Mouse (Mus musculus) midbrain, postnatal 0 days (tissue): Measurements from ENCODE around the gene BC025920. TPM values are rescaled to one million over a fixed set of nuclear protein-coding genes. Genes with fewer than 3 reads are reported as not detected.

Source experiments
- ATAC-seq: fragments of 200-750 bp; cut with Nextera tagmentation; 2 replicates; pipeline ENCODE4 v1.8.0; 2017; ENCODE audit warnings: moderate number of reproducible peaks, mild to moderate bottlenecking, moderate TSS enrichment, moderate library complexity; ENCODE audit not compliant: low FRiP score
- DNase-seq: peaks from one replicate; pipeline ENCODE4 v3.0.0-alpha.2; 2015; ENCODE audit warnings: low spot score
- H3K27ac ChIP-seq: fragments of 300-500 bp; sonication (generic); 2 replicates; pipeline ENCODE4 v1.5.1; 2014; ENCODE audit warnings: low read depth, mild to moderate bottlenecking, low read length, mixed read lengths
- H3K27me3 ChIP-seq: fragments of 300-500 bp; sonication (generic); 2 replicates; pipeline ENCODE4 v1.6.1; 2014; ENCODE audit warnings: low read length, control low read depth, mixed read lengths; ENCODE audit not compliant: insufficient read depth
- H3K36me3 ChIP-seq: fragments of 300-500 bp; sonication (generic); 2 replicates; pipeline ENCODE4 v1.6.1; 2014; ENCODE audit warnings: low read length, control low read depth, mixed read lengths; ENCODE audit not compliant: insufficient read depth
- H3K4me1 ChIP-seq: fragments of 300-500 bp; sonication (generic); 2 replicates; pipeline ENCODE4 v1.6.1; 2014; ENCODE audit warnings: mild to moderate bottlenecking, control low read depth, antibody characterized with exemption, low read length, mixed read lengths; ENCODE audit not compliant: insufficient read depth
- H3K4me2 ChIP-seq: fragments of 300-500 bp; sonication (generic); 2 replicates; pipeline ENCODE4 v1.6.1; 2014; ENCODE audit warnings: low read depth, mild to moderate bottlenecking, low read length, mixed read lengths; ENCODE audit not compliant: poor library complexity, severe bottlenecking
- H3K4me3 ChIP-seq: fragments of 300-500 bp; sonication (generic); 2 replicates; pipeline ENCODE4 v1.5.1; 2014; ENCODE audit warnings: low read depth, mild to moderate bottlenecking, low read length, moderate library complexity
- H3K9ac ChIP-seq: fragments of 300-500 bp; sonication (generic); replicated peaks from 2 replicates; pipeline ENCODE4 v1.6.1; 2014; ENCODE audit warnings: mild to moderate bottlenecking, low read length, moderate library complexity, mixed read lengths; ENCODE audit not compliant: poor library complexity, severe bottlenecking
- H3K9me3 ChIP-seq: fragments of 300-500 bp; sonication (generic); 2 replicates; pipeline ENCODE4 v1.6.1; 2016; ENCODE audit warnings: low read length, control low read depth
- CTCF ChIP-seq: IDR thresholded peaks from 2 replicates; pipeline ENCODE4 v1.5.1; 2016; ENCODE audit warnings: antibody characterized with exemption, mild to moderate bottlenecking
- WGBS: fragments of 180-500 bp; shearing (Covaris S2); extraction: QIAGEN DNeasy Blood & Tissue Kit; methylation state at CpG from one replicate; pipeline ENCODE4 v1.1.7; 2014; 5-methylcytosine and 5-hydroxymethylcytosine counted together
- polyA plus RNA-seq: library from polyadenylated mRNA; unstranded; fragments of >200 nt; fragmentation: Nextera tagmentation; extraction: Ambion mirVana; gene quantifications from 2 replicates; pipeline ENCODE4 v1.2.1, GENCODE M21; 2015
- total RNA-seq: library from RNA; depleted of rRNA; stranded (reverse); fragments of >200 nt; gene quantifications from 2 replicates; pipeline ENCODE4 v1.2.3, GENCODE M21; 2014

BC025920 gene
- total and polyA plus RNA-seq, 2 experiments from 2014 or later = 1.2 to 1.6 TPM

GRCm38 (mm10) chr10:81570831-81571500 is 35.1 kb upstream of the BC025920 start:
- peaks cover 10% of the 10 kb centered on the region for H3K36me3 ChIP-seq
- ATAC-seq = peak; percentile 76
- WGBS = under 1% methylated on average over 30 of the region's 34 CpGs

GRCm38 (mm10) chr10:81571501-81571876 is 34.6 kb upstream of the BC025920 start:
- Histone ChIP-seq H3K9ac (no peak overlapping the region), H3K27ac (no peak overlapping the region), H3K4me2 (peak overlapping the region; percentile 74), H3K9me3 (no peaks in the 10 kb centered on the region), H3K27me3 (peaks cover 18% of the 10 kb centered on the region), H3K4me1 (peaks cover 9% of the 10 kb centered on the region), H3K4me3 (peak overlapping the region; percentile 35), H3K36me3 (peaks cover 4% of the 10 kb centered on the region; the same call in 1 of the 2 replicates)
- DNase-seq (peak; percentile 100), ATAC-seq (peak; percentile 94)
- under 1% methylated on average over 18 of the region's 18 CpGs for WGBS
- TF ChIP-seq CTCF = no peak

More at GRCm38 (mm10) chr10:81570831-81571500, 35.1 kb upstream of the BC025920 start:
- Histone ChIP-seq H3K4me3 (peak overlapping the region; percentile 35), H3K27me3 (peaks cover 14% of the 10 kb centered on the region), H3K9ac (peak overlapping the region; percentile 50; the same call in 1 of the 2 replicates), H3K27ac (peak overlapping the region; percentile 71), H3K9me3 (no peaks in the 10 kb centered on the region), H3K4me1 (peaks cover 8% of the 10 kb centered on the region), H3K4me2 (peak overlapping the region; percentile 74)
- DNase-seq = peak; percentile 95
- no peak for TF ChIP-seq CTCF

- 6% methylated on average over 9 of the region's 9 CpGs for WGBS
- Histone ChIP-seq H3K9ac (no peak overlapping the region), H3K36me3 (no peaks in the 10 kb centered on the region), H3K27me3 (peaks cover 17% of the 10 kb centered on the region), H3K4me3 (peak overlapping the region; percentile 9), H3K4me2 (peak overlapping the region; percentile 36), H3K4me1 (peaks cover 9% of the 10 kb centered on the region), H3K27ac (no peak overlapping the region), H3K9me3 (no peaks in the 10 kb centered on the region)
- no peak for DNase-seq
- ATAC-seq = no peak
- TF ChIP-seq CTCF = no peak
These were observed 33.9 kb upstream of the BC025920 start for GRCm38 (mm10) chr10:81572133-81572671.

GRCm38 (mm10) chr10:81572975-81573374 is 33.1 kb upstream of the BC025920 start:
- peaks cover 9% of the 10 kb centered on the region for H3K4me1 ChIP-seq
- TF ChIP-seq CTCF = no peak
- H3K36me3 ChIP-seq = no peaks in the 10 kb centered on the region
- ATAC-seq (no peak), DNase-seq (no peak)
- H3K27me3 ChIP-seq = peaks cover 15% of the 10 kb centered on the region
- H3K27ac ChIP-seq = no peak overlapping the region
- no peak overlapping the region for H3K4me2 ChIP-seq
- no peaks in the 10 kb centered on the region for H3K9me3 ChIP-seq
- no peak overlapping the region for H3K4me3 ChIP-seq
- H3K9ac ChIP-seq = no peak overlapping the region
- 19% methylated on average over 9 of the region's 9 CpGs for WGBS

- peak within 1 kb of the TSS; percentile 58 for H3K9ac ChIP-seq
- peaks cover 15% of the 10 kb centered on the region for H3K27me3 ChIP-seq
- no peaks in the 10 kb centered on the region for H3K9me3 ChIP-seq
- H3K27ac ChIP-seq = no peak within 1 kb of the TSS
- WGBS = 24% methylated on average over 10 of the region's 10 CpGs
- peak within 1 kb of the TSS; percentile 82 for H3K4me2 ChIP-seq
- H3K36me3 ChIP-seq = no peaks in the 10 kb centered on the region
- TF ChIP-seq CTCF = peak; percentile 28; the same call in 1 of the 2 replicates
- ATAC-seq (no peak), DNase-seq (no peak)
- H3K4me1 ChIP-seq = peaks cover 9% of the 10 kb centered on the region
- H3K4me3 ChIP-seq = peak within 1 kb of the TSS; percentile 66
These were observed 31.7 kb upstream of the BC025920 start, which contains the start of gene Tle2 for GRCm38 (mm10) chr10:81574081-81575056. Gene Tle2 (plus strand): TSS chr10:81574561.
